Mouse (Mus musculus) liver, embryonic 14.5 days (tissue): Measurements from ENCODE around the gene Gpr84.

Experiments used
- CTCF ChIP-seq: IDR thresholded peaks from 2 replicates; pipeline ENCODE4 v1.5.1; 2016; ENCODE audit warnings: antibody characterized with exemption, low read depth, control low read depth
- EP300 ChIP-seq: IDR thresholded peaks from 2 replicates; pipeline ENCODE4 v1.6.1; 2016; ENCODE audit warnings: antibody characterized with exemption, low read depth

DNA sequence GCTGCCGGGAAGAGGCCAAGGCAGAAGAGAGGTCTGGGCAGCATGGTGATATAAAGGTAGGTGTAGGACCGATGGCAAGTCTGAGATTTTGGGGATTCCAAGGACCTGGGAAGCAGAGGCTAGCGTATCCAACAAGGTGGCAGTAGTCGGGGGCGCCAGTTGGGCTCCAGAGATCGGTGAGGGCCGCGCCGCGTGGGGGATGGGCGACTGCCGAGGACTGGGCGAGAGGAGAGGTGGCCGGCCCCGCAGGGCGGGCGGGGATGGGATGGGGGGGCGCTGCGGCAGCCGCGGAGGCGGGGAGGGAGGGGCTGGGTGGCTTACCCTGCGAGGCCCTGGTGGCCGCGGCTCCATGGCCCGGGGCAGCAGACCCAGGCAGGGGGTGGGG lies 12.7 kb upstream of the Gpr84 start:
- TF ChIP-seq CTCF (no peak), EP300 (no peak)
